Mouse (Mus musculus) kidney, adult 18-20 months (tissue): ENCODE results near the gene Decr2.
"Not testable (repeated sequence)": the region's sequence is repeated elsewhere in the genome, so short reads cannot be mapped to it uniquely, and the experiment has no call there.

Experiments used
- DNase-seq: peaks from one replicate; pipeline ENCODE4 v3.0.0; 2021

The Decr2 gene

DNA sequence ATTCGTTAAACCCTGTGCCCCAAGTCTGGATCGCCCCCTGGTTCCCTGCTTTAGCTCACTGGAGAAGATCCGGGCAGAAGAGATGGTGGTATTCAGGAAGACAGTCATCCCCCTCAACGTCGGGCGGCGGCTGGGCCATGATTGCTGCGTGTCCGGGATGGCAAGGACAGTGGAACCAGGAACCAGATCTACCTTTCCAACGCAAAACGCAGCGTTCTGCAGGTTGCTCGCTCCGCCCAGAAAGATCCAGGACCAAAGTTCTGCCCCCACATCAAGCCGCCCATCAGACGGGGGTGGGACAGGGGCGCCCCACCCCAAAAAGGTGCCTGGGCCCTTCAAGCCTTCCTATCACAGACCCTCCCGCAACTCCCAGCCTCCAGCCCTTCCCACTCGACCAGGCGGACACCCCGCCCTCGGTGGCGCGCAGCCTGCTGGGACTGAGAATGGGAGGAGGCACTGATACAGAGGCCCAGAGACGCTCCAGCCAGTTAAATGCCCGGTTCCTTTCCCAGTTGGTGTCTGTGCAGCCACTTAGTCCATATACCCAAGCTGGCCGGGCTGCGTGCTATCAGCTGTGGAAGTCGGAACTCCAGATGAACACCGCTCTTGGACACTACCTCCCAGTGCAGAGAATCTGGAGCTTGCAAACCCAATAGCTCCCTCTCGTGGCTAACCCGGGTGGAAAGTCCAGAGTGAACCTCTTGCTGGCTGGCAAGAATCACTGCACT lies at the start of gene Decr2:
Gene Decr2, minus strand, starts transcription at position 433 of the 728 bp plus-strand sequence.
- peak; percentile 93 for DNase-seq

DNA sequence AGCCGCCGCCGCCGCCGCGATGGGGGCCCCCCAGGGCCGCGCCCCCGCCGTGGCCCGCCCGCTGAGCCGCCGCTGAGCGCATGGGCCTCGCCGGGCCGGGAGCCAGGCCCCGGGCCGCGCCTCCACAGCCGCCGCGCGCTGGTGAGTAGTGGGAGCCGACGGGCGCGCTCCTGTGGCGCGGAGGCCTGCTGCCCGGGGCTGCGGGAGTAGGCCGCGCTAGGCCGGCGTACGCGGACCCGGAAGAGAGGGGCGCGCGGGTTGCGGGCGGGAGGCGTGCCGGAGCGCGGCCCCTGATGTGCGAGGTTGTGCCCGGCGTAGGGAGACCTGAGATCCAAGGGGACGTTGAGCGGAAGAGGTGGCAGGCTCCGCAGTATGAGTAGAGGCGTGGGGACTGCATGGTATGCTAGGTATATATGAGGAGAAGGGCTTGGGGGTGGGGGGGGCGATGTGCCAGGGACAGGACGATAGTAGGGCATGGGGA lies 48.8 kb upstream of the Decr2 start:
- no peak for DNase-seq

DNA sequence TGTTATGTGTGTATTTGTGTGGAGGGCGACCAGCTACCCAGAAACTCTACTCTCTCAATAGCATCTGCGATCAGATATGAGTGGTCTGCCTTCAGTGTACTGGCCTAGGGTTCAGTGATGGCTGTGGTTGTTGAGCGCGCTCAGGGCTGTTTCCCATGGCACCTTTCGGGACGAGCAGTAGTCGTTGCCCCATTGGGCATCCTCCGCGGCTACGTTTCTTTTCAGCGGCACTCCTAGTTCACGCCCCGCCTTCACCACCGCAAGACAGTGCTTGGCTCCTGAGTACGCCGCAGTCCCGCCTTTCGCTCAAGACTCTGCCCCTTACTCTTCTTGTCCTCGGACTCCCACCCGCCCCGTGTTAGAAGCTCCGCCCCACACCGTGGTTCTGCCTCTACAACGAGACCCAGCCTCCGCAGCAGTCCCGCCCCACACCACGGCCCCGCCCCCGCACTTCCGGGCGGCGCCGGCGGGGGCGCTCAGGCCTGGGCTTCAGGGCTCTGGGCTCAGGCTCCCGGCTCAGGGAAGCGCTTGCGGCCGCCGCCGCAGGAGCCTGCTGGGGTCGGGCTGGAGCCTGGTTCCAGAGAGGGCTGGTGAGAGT lies 48.2 kb upstream of the Decr2 start, which contains the start of gene Axin1:
Gene Axin1, plus strand, starts transcription at position 450 of the 598 bp plus-strand sequence.
- peak; percentile 94 for DNase-seq

DNA sequence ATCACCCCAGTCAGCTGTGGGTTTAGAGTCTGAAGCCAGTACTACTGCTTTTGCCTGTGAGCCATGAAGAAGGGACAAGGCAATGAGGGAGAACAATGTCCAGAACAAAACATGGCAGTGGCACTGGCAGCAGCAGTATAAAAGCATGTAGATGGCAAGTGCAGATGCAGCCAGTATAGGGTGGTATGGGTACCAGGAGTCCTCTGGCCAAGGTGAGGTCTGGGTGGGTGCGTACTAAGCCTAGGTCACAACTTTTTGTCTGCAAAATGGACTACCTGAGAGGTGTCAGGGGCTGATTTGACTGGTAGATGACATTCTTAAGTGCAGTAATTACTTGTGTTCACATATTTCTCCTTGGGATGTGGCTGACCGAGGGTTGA lies 47.6 kb upstream of the Decr2 start:
- DNase-seq, result no peak

DNA sequence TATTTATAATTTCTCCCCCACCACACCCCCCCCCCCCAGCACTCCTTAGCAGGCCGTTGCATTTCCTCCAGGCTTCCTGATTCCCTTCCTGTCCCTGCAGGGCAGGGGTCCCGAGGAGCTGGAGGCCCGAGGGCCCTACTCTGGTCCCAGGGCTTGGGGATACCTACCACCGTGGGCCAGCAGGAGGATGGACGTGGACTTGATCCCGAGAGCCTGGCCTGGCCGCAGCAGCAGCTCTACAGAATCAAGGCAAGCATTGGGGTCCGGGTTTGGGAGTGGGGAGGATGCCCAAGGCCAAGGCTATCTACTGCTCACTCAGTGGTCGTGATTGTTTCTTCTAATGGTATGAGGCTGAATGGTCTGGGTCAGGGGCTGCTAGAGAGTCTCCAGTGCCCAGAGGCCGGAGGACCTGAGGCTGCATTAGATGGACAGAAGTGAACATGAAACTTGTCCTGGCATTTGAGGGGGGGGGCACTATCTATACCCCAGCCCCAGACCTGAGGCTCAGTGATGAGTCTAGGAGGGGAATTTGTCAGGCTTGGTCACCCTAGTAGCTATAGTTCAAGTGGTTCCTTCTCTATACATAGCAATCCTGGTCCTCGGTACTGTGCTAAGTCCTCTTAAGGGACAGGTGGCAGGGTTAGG lies 47.1 kb upstream of the Decr2 start:
- no peak for DNase-seq

DNA sequence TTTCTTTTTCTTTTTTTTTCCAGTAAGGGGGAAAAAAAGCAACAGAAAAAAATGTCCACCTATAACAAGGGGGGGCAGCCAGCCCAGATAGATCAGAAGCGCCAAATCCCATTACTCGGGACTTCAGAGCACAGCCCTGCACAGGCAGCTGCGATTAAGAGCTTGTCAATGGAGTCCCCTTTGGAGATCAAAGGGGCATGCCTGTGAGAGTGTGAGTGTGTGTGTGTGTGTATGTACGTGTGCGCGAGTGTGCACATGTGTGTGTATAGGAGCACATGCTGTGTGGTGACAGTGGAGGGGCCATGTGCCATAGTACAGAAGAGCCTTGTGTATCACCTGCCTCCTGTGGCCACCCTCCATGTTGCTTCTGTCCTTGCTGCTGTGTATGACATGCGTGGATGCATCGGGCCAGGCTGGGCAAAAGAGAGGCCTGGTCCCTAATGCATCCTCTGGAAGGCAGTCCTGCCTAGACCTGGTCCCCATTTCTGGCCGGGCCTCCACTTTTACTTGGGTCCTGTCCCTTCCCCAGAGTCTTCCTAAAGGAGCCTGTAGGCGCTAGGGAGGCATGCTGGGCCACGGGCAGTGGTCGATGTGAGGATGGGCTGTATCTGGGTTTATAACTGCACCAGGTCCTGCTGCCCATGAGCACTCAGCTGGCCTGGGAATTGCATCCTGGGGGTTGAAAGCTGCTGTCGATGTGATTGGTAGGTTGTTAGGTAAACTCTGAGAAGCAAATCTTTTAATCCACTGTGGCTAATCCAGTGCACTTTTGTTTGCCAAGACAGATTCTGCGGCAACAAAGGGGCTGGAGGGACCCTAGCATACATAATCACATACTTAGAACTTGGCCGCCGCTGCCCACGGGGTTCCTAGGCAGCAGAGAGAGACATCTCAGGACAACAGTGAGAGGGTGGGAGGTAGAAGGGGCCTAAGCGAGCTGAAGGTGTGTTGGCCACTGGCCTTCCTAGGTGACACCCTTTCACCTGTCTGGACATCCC lies 42.0 kb upstream of the Decr2 start:
- no peak for DNase-seq

DNA sequence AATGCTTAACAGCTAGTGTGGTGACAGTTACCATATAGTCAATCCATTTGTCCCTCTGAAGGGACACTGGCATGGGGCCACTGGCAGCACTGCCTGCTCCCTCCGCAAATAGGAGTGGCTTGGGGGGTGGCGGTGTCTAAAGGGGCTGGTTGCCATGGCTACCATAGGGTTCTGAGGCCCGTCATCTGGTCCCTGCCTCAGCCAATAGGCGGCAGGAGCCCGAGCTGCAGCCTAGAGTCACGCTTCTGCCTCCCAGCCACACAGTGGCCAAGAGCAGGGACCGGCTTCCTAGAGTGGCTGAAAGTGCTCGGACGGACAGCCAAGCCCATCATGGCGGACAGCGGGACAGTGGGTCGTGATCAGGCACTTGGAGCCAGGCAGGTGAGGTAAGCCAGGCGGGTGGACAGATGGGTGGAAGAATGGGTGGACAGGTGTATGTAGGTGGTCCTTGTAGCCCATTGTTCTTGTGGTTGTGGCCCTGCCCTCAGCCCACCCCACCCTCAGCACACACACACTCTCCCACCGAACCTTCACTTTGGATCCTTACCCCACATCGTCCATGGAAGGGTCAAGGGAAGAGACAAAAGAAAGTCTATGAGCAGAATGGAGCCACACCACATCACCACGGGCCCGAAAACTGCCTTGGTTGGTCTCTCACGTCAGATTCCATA lies 41.1 kb upstream of the Decr2 start:
- DNase-seq, result no peak

DNA sequence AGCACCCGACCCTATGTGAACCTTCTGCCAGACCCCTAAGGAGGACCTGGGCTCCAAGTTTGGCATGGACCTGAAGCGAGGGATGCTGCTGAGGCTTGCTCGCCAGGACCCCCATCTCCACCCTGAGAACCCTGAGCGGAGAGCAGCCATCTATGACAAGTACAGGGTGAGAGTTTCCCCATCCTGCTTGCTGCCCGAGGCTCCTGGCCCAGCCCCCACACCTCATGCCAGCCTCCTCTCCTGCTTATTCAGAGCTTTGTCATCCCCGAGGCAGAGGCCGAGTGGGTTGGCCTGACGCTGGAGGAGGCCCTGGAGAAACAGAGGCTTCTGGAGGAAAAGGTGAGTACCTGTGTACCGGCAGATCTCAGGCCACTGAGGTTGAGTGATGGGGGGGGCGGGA lies 35.1 kb upstream of the Decr2 start:
- no peak for DNase-seq

DNA sequence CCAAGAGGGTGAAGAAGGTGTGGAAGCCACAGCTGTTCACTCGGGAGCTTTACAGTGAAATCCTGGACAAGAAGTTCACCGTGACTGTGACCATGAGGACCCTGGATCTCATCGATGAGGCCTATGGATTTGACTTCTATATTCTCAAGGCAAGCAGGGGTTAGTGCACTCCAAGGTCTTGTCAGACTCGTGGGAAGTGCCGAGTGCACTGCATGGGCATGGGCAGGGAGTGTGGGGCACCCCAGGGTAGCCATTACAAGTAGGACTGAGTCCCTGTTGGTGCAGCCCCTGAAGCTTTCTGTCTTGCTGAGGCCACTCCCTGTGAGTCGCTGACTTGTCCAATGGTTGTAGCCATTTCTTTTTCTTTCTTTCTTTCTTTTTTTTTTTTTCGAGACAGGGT lies 34.4 kb upstream of the Decr2 start:
- DNase-seq, result no peak

DNA sequence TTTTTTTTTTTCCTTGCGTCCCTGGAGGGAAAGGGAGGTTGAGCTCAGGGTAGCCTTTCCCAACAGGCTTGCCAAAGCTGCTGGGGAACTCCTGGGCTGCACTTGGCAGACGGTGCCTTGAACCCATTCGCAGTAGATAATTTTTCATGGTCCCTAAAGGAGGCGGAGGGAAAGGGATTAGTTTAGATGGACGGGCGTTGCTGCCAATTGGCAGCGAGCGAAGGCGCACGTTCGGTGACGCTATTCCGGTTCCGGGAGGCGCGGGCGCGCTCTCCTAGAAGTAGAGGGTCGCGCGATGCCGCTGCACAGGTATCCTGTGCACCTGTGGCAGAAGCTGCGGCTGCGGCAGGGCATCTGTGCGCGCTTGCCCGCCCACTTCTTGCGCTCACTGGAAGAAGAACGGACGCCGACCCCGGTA lies 33.1 kb upstream of the Decr2 start, which contains the start of gene Mrpl28:
Gene Mrpl28, plus strand, starts transcription at position 234 of the 418 bp plus-strand sequence.
- peak; percentile 89 for DNase-seq

DNA sequence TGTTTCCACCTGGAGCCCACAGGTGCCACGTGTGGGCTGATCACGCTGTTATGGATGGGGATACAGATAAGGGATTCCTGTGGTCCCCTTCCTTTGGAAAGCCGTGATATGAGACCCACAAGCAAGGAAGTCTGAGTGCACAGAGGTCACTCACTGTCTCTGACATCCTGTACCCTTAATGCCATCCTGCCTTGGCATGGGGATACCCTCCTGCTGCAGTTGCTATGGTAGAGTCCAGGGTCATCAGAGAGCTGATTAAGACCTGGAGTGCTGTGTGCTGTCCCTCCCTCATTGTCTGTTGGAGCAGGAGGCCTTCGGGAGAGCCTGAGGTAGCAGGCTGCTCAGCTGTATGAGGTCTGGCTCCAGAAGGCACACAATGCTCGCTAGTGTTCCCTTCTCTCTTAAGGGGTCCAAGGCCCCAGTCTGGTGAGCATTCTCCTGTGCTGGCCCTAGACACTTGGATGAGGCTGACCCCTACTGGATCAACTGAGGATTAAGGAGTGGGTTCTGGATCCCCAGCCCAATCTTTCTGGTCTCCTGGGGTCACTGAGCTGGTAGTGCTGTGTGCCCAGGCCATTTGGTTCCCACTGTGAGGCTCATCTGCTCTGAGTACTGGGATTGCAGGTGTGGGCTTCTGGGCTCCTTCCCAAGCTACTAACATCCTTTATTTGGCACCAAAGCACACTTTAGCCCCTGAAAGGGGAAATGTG lies 32.4 kb upstream of the Decr2 start:
- no peak for DNase-seq

DNA sequence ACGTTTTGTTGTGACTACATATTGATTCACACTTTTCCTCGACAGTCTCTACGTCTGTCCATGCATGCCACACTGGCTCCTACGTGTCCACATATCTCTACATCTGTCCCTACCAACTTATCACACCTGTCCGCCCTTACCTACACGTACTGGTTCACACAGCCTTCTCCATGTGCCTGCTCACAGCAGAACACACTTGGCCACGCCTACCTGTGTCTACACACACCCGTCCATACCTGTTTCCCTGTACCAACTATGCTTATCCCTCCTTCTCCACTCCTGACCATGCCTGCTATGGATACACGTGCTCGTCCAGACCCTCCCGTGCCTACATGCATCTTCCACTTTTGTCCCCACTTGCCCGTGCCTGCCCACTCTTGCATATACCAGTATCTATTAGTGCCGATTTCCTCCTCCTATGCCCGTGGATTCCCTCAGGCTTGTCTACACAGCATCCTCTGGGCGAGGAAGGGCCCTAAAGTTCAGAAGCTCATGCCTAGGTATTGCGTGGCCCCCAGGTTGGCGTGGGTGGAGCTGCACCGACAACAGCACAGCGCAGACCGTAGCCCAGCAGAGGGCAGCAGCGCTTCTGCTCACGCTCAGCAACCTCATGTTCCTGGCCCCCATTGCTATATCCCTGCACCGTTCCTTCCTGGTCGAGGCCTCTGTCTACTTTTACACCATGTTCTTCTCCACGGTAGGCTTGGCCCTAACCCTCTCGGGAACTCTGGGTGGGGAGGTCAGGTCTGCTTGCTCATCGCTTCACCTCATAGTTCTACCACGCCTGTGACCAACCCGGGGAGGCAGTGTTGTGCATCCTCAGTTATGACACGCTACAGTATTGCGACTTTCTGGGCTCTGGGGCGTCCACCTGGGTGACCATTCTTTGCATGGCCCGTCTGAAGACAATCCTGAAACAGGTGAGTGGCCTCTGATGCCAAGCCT lies 29.9 kb upstream of the Decr2 start:
- DNase-seq, result peak; percentile 51

DNA sequence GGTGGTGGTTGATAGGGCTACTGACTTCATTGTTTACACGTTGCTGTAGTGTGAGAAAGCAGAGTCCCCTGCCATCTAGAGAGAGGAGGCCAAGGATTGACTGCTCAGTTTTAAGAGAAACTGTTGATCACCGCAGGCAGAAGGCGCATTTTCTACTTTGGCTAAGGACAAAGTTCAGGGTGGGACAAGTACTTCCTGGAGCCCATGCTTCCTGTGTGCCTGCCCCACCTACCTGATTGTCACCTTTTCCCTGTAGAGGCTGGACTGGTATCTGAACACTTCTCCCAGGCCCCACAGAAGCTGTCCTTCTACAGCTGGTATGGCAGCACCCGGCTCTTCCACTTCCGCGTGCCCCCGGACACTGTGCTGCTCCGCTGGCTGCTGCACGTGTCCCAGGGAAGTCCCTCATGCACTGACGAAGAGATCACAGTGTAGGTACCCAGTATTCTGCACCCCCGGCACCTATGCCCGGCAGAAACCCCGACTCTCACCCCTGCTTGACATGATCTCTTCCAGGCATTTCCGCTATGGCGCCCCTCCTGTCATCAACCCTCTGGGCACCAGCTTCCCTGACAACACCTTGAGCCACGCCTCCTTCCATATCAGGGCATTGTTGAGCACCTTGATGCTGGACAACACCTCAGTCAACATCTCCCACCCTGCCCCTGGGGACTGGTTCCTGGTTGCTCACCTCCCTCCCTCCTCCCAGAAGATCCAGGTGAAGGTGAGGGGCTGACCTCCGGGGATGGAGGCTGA lies 26.5 kb upstream of the Decr2 start:
- DNase-seq, result peak; percentile 39

DNA sequence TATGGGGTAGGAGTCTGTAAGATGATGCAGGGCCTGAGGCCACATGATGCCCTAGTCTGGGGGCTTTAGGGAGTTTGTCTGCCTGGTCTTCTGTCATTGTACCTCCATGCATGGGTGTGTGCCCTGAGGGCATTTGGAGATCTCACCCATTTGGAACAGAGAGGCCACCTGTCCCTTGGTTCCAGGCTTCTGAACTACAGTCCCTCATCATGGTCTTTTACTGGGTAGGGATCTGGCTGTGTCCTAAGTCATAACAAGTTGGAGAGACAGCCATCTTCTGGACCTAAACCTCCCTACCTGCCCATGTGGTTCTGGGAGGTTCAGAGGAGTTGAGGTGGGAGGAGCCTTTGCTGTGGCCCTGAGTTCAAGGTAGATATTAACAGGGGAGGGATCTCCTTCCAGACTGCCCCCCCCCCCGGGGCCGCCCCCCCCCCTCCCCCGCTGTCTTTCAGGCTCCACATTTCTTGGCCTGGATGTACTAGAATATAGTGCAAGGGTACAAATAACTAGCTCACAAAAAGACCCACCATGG lies 25.9 kb upstream of the Decr2 start:
- peak; percentile 71 for DNase-seq

DNA sequence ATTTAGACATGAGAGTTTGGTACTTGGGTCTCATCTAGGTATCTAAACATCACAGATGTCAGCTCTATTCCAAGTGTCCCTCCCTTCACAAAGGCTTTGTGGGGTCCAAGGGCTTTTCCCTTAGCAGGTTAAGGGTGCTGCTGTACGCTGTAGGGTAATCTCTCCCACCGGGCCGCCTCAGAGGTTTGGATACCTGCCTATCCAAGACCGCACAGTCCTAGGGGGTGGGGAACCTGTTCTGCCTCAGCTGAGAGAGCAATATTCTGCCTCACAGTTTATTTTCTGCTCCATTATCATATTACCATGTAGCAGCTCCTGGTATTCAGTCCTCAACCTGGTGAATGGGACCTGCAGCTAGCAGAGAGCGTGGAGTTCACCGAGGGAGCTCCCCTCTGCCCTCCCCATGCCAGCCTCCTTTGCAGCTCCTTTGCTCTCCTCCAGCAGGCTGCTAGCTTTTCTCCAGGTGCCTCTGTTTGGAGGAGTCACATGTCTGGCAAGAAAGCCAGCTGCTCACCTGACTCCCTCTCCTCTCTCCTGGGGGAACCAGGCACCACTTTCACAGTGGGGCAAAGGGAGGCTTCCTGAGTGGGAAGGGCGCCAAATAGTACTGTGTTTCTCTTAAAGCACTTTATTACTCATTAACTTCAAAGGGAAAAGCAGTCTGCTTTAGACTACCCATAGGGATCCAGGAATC lies 25.2 kb upstream of the Decr2 start:
- DNase-seq, result peak; percentile 90

DNA sequence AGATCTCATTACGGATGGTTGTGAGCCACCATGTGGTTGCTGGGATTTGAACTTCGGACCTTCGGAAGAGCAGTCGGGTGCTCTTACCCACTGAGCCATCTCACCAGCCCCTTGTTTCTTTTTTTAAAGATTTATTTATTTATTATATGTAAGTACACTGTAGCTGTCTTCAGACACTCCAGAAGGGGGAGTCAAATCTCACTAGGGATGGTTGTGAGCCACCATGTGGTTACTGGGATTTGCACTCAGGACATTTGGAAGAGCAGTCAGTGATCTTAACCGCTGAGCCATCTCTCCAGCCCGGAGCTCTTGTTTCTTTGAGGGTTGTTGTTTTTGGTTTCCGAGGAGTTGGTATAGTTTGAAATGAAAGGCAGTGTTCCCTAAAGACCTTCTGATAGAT lies 24.3 kb upstream of the Decr2 start:
- not testable (repeated sequence) for DNase-seq

DNA sequence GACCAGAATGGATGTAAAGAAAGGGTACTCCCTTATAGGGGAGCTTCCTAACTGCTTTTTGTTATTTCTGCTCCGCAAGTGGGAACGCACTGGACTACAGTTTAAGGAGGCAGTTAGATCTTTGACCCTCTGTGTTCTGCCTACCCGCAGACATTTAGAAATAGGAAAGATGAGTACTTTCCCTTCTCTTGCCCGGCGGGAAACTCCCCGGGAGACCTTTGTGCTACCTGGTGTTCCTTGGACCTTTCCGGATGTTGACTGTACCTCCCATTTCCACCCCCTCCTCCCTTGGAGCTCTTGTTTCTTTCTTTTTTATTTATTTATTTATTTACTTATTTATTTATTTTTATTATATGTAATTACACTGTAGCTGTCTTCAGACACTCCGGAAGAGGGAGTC lies 23.9 kb upstream of the Decr2 start:
- DNase-seq, result peak; percentile 65

DNA sequence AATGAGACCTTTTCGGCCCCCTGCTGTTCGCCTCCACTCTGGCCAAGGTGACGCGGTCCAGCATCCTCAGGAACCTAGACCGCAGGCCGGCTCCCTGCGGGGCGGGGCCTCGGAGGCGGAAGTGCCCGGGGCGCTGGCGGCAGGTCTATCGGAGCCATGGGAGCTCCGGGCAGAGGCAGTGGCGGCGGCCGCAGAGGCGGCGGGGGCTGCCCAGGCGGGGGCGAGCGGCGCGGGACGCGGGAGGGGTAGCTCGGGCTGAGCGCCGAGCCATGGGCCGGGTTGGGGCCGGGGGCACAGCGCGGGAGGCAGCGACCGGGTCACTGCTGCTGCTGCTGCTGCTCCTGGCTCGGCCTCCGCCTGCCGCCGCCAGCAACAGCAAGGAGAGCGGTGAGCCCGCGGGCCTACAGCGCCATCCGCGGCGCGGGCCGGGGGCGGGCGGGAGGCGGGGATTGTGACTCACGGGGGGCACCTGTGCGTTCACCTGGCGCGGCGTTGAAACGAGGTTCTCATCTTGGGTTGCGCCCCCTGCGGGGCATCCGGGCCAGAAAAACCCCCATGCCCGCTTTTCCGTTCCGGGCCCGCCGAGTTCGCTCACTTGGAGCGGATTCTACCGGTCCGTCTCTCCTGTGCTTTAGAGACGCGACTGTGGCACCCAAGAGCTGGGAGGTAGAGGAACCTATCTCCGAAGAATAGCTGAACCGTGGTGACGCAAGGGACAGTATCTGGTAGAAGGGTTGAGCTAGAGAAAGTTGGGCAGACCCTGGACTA lies 23.2 kb upstream of the Decr2 start, which contains the start of gene Tmem8:
Gene Tmem8, plus strand, starts transcription at position 119 of the 768 bp plus-strand sequence.
- DNase-seq, result peak; percentile 87
